Mouse (Mus musculus) monocyte, adult 2 months (primary cell): Measurements from ENCODE around the gene Tead2.
"Not testable (repeated sequence)": the region's sequence is repeated elsewhere in the genome, so short reads cannot be mapped to it uniquely, and the experiment has no call there.

ENCODE experiments used
- DNase-seq, 2 experiments: peaks; one replicate each; pipeline ENCODE4 v3.0.0; 2022; ENCODE audit warnings: low spot score in 2 of 2, low read depth in 1 of 2

Gene Tead2

DNA sequence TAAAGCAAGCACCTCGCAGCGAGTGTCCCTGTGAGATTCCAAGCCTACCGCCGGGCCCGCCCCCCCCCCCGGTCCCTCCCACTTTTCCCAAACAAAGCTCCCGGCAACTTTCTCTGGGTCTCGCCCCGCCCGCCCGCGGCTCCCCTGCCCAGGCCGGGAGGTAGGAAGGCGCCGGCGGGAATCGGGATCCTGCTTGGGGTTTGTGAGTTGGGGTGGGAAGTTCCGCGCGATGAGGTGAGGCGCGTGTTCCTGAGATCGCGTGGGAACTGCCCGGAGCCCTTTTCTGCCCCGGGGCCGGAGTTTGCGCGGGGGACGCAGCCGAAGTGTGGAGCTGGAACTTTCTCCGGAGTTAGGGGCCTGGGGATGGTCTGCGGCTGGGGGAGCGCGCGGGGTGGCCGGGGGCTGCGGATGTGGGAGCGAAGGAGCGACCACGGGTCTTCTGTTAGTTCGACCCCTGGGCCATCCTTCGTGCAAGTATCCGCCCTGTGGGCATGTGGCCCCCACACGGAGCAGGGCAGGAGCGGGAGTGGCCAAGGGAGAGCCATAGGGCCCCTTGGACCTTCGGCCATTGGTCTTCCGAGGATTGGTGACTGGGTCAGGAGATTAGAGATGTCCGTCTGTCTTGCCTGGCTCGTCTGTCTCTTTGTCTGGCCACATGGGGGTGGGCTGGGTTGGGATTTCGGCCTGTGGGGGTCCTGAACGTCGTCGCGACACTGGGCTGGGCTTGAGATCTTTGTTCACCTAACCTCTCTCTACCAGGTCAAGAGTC lies at the start of gene Tead2:
Tead2 (plus strand) TSS at position 81 of the 769 bp plus-strand sequence.
- no peak for DNase-seq

DNA sequence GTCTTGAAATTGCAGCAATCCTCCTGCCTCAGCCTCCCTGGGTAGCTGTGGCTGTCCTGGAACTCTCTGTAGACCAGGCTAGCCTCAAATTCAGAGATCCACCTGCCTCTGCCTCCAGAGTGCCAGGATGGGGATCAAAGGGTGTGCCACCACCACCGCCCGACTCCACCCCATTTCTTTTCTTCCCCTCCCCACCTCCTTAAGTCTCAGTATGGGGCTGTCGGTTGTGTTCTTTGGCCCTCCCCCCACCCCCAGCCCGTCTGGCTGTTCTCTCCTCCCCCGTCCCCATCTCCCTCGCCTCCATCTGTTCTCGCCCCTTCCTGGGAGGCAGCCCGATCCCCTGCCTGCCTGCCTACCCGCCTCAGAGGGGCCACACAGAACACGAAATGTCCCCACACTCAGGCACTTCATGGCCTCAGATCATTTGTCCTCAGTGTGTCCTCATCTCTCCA lies 48.6 kb upstream of the Tead2 start:
- DNase-seq = no peak

DNA sequence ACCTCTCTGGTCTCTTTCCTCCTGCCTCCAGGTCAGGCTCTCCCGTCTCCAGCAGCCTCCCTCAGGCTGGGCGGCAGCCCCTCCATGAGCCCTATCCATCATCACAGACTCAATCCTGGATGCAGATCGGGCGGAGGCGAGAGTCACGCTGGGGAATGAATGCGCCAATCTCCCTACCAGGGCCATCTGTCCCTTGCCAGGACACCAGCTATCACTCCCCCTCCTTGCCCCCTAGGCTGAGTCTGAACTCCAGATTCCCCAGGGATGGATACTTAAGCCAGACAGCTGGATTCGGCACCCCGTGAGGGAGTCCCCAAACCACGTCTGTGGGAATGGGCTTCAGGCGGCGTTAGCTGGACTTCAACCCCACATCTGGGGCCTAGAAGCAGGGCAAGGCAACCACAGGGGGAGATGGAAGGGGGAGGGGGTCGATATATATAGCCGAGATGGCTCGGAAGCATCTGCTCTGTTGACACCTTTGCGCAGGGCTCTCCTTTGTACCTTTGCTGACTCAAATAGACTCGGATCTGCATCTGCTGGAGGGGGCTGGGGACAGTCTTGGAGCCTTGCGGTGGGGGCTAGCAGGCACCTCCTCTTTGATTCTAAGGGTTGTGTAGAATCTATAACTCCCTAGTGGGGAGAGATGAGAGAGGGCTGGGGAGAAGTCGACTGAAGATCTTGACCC lies 47.6 kb upstream of the Tead2 start:
- DNase-seq = no peak

DNA sequence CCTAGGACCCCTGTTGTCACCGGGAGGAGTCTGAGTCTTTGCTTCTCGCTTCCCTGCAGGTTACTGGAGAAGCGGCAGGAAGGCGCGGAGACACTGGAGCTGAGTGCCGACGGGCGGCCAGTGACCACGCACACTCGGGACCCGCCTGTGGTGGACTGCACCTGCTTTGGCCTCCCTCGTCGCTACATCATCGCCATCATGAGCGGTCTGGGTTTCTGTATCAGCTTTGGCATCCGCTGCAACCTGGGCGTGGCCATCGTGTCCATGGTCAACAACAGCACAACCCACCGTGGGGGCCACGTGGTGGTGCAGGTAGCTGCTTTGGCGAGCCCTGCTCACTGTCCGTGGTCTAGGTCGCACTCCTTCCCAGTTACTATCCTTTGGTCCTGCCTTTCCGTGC lies 46.9 kb upstream of the Tead2 start:
- DNase-seq = no peak

DNA sequence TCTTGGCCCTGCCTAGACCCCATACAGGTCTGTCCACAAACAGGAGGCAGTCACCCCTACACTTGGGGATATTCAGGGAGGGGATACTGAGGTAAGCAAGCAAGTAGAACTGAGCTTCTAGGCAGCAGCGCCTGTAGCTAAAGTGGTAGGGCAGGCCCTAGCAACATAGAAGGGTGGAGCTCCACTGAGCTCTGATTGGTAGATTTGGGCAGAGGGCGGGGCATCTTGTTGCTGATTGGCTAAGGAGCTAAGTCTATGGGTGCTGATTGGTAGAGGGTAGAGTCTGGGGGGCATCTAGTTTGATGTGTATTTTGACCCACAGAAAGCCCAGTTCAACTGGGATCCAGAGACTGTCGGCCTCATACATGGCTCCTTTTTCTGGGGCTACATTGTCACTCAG lies 46.1 kb upstream of the Tead2 start:
- DNase-seq = no peak

DNA sequence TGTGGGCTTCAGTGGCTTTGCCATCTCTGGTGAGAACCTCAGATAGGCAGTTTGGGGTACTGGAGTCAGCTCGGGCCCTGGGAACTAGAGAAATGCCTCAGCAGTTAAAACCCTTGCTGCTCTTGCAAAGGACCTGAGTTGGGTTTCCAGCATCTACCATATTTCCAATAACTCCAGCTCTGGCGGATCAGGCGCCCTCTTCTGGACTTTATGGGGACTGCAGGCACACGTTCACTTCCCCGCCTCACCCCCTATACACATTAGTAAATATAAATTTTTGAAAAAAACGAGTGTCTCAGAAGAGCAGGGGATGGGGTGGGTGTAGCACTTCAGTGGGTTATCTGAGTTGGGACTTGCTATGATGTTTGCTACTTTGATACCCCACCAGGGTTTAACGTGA lies 42.6 kb upstream of the Tead2 start:
- DNase-seq = no peak

DNA sequence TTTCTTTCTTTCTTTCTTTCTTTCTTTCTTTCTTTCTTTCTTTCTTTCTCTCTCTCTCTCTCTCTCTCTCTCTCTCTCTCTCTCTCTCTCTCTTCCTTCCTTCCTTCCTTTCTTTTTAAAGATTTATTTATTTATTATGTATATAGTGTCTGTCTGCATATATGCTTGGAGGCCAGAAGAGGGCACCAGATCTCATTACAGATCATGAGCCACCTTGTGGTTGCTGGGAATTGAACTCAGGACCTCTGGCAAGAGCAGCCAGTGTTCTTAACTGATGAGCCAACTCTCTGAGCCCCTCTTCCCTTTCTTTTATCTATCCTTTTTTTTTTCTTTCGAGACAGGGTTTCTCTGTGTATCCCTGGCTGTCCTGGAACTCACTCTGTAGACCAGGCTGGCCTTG lies 41.8 kb upstream of the Tead2 start:
- DNase-seq = not testable (repeated sequence)

DNA sequence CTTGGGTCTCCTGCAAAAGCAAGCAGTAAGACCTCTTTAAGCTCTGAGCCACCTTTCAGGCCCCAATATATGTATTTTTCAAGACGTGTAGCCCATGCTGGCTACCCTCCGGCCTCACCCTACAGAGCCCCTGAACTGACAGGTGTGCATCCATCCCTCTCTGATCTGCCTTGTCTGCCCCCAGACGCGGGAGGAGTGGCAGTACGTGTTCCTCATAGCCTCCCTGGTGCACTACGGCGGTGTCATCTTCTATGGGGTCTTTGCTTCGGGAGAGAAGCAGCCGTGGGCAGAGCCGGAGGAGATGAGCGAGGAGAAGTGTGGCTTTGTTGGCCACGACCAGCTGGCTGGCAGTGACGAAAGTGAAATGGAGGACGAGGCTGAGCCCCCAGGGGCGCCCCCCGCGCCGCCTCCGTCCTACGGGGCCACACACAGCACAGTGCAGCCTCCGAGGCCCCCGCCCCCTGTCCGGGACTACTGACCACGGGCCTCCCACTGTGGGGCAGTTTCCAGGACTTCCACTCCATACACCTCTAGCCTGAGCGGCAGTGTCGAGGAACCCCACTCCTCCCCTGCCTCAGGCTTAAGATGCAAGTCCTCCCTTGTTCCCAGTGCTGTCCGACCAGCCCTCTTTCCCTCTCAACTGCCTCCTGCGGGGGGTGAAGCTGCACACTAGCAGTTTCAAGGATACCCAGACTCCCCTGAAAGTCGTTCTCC lies 40.8 kb upstream of the Tead2 start:
- no peak for DNase-seq

DNA sequence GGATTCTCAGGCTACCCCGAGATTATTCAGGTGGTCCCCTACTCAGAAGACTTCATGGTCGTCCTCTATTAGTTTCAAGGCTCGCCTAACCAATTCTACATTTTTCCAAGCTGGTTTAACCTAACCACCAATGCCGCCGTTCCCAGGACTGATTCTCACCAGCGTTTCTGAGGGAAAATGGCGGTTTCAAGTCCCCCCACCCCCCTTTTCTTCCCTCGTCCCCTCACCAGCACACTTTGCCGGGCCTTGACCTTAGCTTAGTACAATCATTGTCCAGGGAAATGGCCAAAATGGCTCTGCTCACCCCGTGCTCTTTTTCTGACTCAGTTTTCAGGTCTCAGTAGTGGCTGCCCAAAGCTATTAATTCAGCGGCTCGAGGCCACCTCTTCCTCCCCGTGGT lies 40.2 kb upstream of the Tead2 start:
- DNase-seq = no peak

DNA sequence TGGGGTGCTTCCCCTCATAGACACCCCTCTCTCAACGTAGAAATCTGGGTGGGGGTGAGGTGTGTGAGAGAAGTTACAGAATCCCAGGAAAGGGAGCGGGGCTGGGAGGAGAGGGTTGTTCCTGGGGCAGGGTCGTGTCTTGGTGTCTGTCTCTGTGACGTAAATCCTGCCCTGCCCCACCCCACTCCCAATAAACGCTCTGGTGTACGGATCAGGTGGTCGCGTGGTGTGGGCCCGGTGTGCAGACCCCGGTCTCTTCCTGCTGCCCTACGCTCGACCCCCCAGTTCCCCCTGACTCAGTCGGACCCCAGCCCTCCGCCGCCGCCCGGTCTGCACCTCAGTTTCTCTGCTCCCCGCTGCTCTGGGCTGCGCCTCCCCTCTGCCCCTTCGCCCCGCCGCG lies 39.6 kb upstream of the Tead2 start:
- no peak for DNase-seq

DNA sequence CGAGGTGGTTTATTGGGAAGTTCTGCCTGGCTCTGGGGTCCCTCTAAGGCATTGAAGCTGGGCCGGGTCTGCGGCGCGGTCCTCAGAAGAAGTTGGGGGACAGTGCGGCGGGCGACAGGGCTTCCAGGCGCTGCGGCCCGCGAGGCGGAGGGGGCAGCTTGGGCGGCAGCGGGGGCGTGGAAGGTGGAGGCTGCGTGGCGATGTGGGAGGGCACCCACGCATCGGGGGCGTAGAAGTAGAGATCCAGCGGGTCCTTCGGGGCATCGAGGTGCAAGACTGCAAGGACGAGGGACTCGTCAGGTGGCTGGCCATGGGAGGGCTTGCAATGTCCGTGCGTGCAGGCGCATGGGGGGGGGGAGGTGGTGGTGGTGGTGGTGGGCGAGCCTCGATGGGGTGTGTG lies 39.2 kb upstream of the Tead2 start:
- no peak for DNase-seq

DNA sequence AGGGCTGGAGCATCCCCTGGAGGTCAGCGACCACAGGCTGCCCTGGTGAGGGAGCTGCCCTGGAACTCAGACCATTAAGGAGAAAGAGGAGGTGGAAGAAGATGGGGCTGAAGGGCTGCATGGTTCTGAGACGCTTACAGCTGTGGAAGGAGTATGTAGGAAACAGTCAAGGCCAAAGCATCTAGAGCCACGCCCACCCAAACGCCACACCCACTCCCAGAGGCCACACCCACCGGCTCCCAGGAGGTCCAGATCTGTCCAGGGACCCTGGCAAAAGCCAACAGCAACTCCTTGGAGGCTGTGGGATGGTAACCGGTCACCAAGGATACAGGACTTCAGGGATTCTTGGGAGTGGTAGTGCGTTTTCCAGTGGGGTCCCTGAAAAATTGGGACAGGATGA lies 37.0 kb upstream of the Tead2 start:
- DNase-seq = no peak

DNA sequence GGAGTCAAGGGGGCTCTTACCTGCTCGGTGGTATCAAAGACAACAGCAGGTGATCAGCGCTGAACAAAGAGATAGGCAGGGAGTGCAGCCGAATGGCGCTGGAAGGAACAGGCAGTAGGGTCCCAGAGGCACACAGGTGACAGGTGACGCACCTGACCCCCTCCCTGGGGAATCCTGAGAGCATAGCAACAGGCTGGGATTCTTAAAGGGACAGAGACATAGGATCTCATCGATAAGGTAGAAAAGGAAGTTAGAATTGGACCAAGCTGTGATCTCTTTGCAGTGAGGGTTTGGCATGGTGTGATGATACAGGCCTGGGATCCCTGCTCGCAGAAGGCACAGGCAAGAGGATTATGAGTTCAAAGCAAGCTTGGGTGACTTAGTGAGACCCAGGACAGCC lies 36.1 kb upstream of the Tead2 start, which contains the start of gene Gfy:
Gfy (minus strand) TSS at position 101 of the 400 bp plus-strand sequence.
- DNase-seq = no peak

DNA sequence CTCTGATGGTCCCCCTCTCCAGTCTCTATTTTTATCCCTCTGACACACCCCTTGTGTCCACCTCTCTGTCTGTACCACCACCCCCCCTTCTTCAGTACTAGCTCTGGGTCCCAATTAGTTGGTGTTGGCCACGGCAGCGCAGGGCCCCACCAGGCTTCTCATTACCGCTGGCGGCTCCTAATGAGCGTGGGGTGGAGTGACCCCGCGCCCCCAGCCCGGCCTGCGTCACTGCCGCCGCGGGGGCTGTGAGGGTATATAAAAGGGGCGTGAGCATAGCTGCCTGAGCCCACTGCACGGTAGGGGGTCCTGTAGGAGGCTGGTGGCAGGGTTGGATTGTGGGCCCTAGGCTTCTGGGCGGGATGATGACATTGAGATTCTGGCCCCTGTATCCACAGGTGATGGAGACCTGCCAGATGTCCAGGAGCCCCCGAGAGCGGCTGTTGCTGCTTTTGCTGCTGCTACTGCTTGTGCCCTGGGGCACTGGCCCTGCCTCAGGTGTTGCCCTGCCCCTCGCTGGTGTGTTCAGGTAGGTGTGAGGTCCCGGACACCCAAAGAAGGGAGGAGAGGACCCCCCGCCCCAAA lies 34.6 kb upstream of the Tead2 start, which contains the start of gene Pth2:
Pth2 (plus strand) TSS at position 100 of the 582 bp plus-strand sequence.
- DNase-seq = no peak

DNA sequence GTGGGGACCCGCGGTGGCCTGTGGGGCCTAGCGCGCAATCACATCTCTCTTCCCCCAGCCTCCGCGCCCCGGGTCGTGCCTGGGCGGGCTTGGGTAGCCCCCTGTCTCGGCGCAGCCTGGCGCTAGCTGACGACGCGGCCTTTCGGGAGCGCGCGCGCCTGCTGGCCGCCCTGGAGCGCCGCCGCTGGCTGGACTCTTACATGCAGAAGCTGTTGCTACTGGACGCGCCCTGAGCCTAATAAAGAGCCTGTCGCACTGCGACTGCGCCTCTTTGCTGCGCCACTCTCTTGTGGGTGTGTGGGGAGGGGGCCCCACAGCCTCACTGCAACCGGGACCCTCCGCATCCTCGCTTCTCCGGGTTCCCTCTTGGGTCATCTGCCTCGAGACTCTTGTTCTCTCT lies 34.0 kb upstream of the Tead2 start:
- no peak for DNase-seq

DNA sequence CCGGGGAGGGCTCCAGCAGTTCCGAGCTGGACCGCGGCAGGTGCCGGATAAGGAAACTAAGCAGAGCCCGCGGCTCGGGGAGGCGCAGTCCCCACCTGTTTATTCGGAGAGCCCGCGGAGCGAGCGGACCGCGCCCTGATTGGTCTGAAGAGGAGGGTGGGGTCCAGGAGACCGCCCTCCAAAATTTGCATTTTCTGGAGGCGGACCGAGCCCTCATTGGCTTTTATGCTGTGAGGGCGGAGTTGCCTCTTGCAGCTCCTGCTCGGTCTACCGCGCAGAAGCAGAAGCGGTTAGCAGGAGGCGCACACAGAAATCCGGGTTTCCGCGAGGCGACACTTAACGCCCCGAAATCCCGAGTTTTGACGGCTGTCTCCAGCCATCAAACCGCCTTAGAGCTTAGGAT lies 33.4 kb upstream of the Tead2 start:
- DNase-seq = peak; percentile 60 to 78

DNA sequence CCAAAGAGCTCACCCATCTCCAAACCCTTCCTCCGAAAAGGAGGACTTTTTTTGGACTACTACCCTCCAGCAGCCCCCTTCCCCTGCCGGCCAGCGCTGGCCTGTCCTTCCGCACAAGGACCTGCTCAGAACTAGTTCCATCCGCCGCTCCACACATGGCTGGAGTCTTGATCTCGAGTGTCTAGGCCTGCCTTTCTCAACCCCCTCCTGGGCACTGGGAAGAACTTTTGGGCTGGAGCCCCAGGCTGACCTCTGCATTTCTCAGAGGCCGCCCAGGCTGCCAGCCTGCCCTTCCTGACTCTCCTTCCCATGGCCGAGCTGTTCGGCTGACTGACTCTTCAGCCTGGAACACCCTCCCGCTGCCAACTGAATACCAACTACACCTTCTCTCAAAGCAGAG lies 32.9 kb upstream of the Tead2 start:
- DNase-seq = no peak

DNA sequence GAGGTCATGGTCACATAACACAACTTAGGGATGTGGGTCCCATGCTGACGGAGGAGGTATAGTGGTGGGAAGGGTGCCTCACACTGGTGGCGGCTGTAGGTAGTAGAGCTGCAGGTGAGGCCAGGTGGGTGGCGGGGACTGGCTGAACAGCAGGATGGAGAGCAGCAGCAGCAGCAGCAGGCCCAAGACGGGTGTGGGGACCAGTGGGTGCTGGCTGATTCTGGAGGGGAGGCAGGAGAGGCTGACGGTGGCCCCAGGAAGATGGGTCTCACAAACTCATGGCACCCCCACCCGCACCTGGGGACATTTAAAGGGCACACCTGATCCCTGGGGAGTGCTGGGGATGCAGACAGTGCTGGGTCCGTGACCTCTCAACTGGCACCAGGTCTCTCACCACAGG lies 31.9 kb upstream of the Tead2 start:
- DNase-seq = no peak

DNA sequence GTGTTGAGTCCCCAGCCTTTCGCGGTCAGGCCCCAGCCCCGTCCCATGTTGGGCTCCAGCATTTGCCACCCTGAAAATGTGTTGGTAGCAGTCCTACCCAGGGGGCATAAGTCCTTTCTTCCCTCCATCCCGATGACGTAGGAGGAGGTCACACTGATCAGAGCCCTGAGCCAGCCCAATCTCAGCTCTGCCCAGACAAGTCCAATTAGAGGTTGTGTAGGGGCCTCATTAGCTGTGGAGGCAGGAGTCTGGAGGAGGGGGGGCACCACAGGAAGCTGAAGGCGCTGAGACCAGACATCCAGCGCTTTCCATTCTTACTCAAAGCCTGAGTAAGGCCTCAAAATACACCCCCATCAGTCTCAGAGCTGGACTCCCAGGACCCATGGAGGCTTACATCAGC lies 29.6 kb upstream of the Tead2 start:
- no peak for DNase-seq

DNA sequence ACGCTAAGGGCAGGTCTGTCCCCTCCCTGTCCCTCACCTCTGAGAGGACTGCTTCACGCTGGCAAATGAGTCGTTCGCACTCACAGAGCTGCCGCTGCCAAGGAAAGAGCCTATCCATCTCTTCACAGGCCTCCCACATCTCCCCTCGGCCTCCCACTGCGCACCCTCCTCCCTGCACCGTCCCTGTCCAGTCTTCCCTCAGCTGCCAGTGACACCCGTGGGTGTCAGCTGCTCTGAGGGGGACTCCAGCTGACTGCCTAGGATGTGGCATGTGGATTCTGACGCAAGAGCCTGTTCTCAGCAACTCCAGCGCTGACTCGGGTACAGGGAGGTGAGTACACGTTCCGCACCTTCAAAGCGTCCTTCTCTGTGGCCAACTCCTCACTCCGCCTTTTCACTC lies 26.0 kb upstream of the Tead2 start:
- DNase-seq = no peak

DNA sequence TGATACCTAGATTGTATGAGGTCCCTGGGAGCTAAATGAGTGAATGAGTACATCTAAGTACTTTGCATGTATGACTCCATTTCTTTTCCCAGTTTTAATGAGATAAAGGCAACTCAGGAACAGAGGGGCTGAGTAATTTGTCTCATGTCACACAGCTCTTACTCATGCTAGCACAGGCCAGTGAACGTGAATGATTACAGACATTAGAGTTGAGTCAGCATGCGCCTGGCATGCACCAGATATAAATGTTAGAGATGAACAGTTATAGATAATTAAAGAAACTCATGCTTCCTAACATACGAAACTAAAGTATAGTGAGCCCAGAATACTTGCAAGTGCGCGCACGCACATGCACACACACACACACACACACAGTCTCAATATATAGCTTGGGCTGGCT lies 25.4 kb upstream of the Tead2 start:
- no peak for DNase-seq

DNA sequence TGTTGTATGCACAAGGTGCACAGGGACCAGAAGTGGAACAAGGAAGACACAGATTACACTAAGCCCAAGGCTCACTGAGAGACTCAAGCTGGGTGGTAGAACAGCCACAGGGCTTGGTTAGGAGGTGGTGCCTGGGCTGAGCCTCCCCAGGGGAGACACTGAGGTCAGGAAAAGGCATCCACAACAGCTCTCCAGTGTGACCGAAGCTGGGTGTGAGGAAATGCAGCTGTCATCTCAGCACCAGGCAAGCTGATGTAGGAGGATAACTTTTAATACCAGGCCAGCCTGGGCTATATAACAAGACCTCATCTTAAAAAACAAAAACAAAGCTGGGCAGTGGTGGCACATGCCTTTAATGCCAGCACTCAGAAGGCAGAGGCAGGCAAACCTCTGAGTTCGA lies 24.4 kb upstream of the Tead2 start:
- no peak for DNase-seq
